In the genomic region with DNA sequence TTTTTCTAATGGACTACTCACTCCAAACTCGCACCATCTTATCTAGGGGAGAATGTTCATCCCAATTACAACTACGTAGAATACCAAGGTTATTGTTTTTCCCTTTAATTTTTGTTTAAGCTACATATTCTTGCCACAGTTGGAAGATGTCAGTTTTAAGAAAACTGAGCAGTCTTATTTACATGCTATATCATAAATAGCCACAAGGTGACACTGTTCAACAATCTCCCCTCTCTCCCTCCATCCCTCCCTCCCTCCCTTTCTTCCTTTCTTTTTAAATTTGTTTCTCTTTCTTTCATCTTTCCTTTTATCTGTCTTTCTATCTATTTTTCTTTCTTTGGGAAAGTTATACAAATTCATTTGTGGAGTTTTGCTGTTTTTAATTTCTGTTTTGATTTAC, we compare ENCODE assay signal across 13 mouse cellular contexts. TPM values are rescaled to one million over a fixed set of nuclear protein-coding genes. Genes with fewer than 3 reads are reported as not detected.
DNase-seq lines count a peak whose midpoint lies in the region; ATAC-seq and TF ChIP-seq lines count a peak whose summit lies in the region.
"Had no signal": no experiment of that assay in that cellular context is flagged by ENCODE, and none has a peak within 500 bp of the region (broad histone marks: within the 10 kb centered on the region; RNA-seq: fewer than 3 reads in every experiment).

No protein-coding gene starts in this region.

- no peak for ATAC-seq in hindbrain, embryonic 14.5 days (ENCODE audit: low FRiP score)
- ATAC-seq in erythroblast, adult 5-6 weeks (replicated peaks; ENCODE audit: low FRiP score, poor library complexity, severe bottlenecking), result 0 out of 2 replicates have a peak, but pooled peaks have one; percentile 66

- no peak overlapping the region for H3K4me3 ChIP-seq in hindbrain, embryonic 14.5 days (replicated peaks; ENCODE audit: low read length)
- H3K4me3 ChIP-seq in hindbrain, embryonic 10.5 days, result no peak overlapping the region
- no peak overlapping the region for H3K4me3 ChIP-seq in E14TG2a.4 (replicated peaks; ENCODE audit: low read length)
- H3K4me3 ChIP-seq: erythroblast, embryonic 14.5 days; midbrain, embryonic 10.5 days had no signal

- H3K36me3 ChIP-seq in hindbrain, embryonic 14.5 days (replicated peaks; ENCODE audit: control insufficient read depth, insufficient read depth), result no peaks in the 10 kb centered on the region
- no peaks in the 10 kb centered on the region for H3K36me3 ChIP-seq in hindbrain, embryonic 10.5 days
- H3K36me3 ChIP-seq in E14TG2a.4 (ENCODE audit: insufficient read depth, low read length), result no peaks in the 10 kb centered on the region
- H3K36me3 ChIP-seq: midbrain, embryonic 10.5 days had no signal

- no peak overlapping the region for H3K27ac ChIP-seq in hindbrain, embryonic 14.5 days
- H3K27ac ChIP-seq in hindbrain, embryonic 10.5 days, result no peak overlapping the region
- H3K27ac ChIP-seq: midbrain, embryonic 10.5 days had no signal

- peak; percentile 66 for DNase-seq in hindbrain, embryonic 14.5 days (ENCODE audit: low spot score)
- DNase-seq in hindbrain, embryonic 10.5 days (ENCODE audit: low spot score), result no peak
- DNase-seq in 3T3-L1 (ENCODE audit: low read depth, low spot score), result peak; percentile 55
- DNase-seq in adrenal gland, postnatal 25 days, result no peak
- DNase-seq in spleen, adult 18-20 months, result no peak
- DNase-seq in gastrocnemius, adult 18-20 months (ENCODE audit: low spot score), result no peak
- DNase-seq: heart, adult 18-20 months; kidney, adult 8-10 months; left cerebral cortex, postnatal 4 days had no signal

- no peak overlapping the region for H3K9ac ChIP-seq in hindbrain, embryonic 14.5 days

- no peaks in the 10 kb centered on the region for H3K9me3 ChIP-seq in hindbrain, embryonic 14.5 days (ENCODE audit: control insufficient read depth, low read length)
- H3K9me3 ChIP-seq in hindbrain, embryonic 10.5 days, result no peaks in the 10 kb centered on the region
- H3K9me3 ChIP-seq in E14TG2a.4 (ENCODE audit: low read length), result no peaks in the 10 kb centered on the region
- H3K9me3 ChIP-seq: midbrain, embryonic 10.5 days had no signal

- no peaks in the 10 kb centered on the region for H3K4me1 ChIP-seq in hindbrain, embryonic 14.5 days (replicated peaks; ENCODE audit: control insufficient read depth, insufficient read depth, low read length)
- no peaks in the 10 kb centered on the region for H3K4me1 ChIP-seq in hindbrain, embryonic 10.5 days (replicated peaks)
- peaks cover 12% of the 10 kb centered on the region; the same call in 1 of the 2 replicates for H3K4me1 ChIP-seq in E14TG2a.4 (replicated peaks; ENCODE audit: low read depth, low read length)
- H3K4me1 ChIP-seq: midbrain, embryonic 10.5 days had no signal

- H3K27me3 ChIP-seq in hindbrain, embryonic 14.5 days (ENCODE audit: control insufficient read depth, insufficient read depth, low read length), result peaks cover 3% of the 10 kb centered on the region
- H3K27me3 ChIP-seq in hindbrain, embryonic 10.5 days (ENCODE audit: insufficient read depth, poor library complexity, severe bottlenecking), result peaks cover 20% of the 10 kb centered on the region
- peaks cover 15% of the 10 kb centered on the region for H3K27me3 ChIP-seq in E14TG2a.4 (ENCODE audit: insufficient read depth, low read length)

- 28% methylated on average over 2 of the region's 2 CpGs for WGBS in hindbrain, embryonic 14.5 days
- WGBS in hindbrain, embryonic 10.5 days, result 18% methylated on average over 2 of the region's 2 CpGs

- peak; percentile 41 for TF ChIP-seq CTCF in E14TG2a.4 (conservative IDR thresholded peaks at IDR 0.05; ENCODE audit: low read length)

- no peak overlapping the region for H3K4me2 ChIP-seq in hindbrain, embryonic 14.5 days (replicated peaks)

RNA-seq across cellular contexts. Expression of a gene that starts 5.6 kb away (rescaled TPM):
- polyA plus RNA-seq in hindbrain, embryonic 14.5 days (2014; fragmentation: Nextera tagmentation; extraction: Ambion mirVana), result 2.6 and 2.7 TPM in 2 replicates
- 0.91 and 1.8 TPM in 2 replicates for polyA plus RNA-seq in hindbrain, embryonic 10.5 days (2016; fragmentation: Nextera tagmentation; extraction: Ambion mirVana)
- total RNA-seq in erythroblast, adult 5-6 weeks (2015; ENCODE audit: low replicate concordance), result not detected in 2 replicates
- total RNA-seq in erythroblast, adult 5-6 weeks (2017; ENCODE audit: low replicate concordance), result under 0.01 TPM in 1 of 2 replicates, not detected in the other
- total RNA-seq in adrenal gland, postnatal 25 days (2021), result not detected in 2 replicates
- total RNA-seq in gastrocnemius, adult 18-20 months (2021), result not detected
- polyA plus RNA-seq: erythroblast, embryonic 14.5 days had no signal

RNA-seq across cellular contexts. Expression of a gene that starts 25.7 kb away (rescaled TPM):
- polyA plus RNA-seq in hindbrain, embryonic 14.5 days (2014; fragmentation: Nextera tagmentation; extraction: Ambion mirVana), result not detected in 2 replicates
- not detected in 2 replicates for polyA plus RNA-seq in hindbrain, embryonic 10.5 days (2016; fragmentation: Nextera tagmentation; extraction: Ambion mirVana)
- total RNA-seq in erythroblast, adult 5-6 weeks (2015; ENCODE audit: low replicate concordance), result not detected in 2 replicates
- not detected in 2 replicates for total RNA-seq in erythroblast, adult 5-6 weeks (2017; ENCODE audit: low replicate concordance)
- not detected in 2 replicates for total RNA-seq in adrenal gland, postnatal 25 days (2021)
- total RNA-seq in gastrocnemius, adult 18-20 months (2021), result not detected
- total RNA-seq: heart, adult 18-20 months; left cerebral cortex, postnatal 4 days had no signal
- polyA plus RNA-seq: erythroblast, embryonic 14.5 days; midbrain, embryonic 10.5 days had no signal

RNA-seq across cellular contexts. Expression of a gene that starts 29.0 kb away (rescaled TPM):
- not detected in 2 replicates for polyA plus RNA-seq in hindbrain, embryonic 14.5 days (2014; fragmentation: Nextera tagmentation; extraction: Ambion mirVana)
- polyA plus RNA-seq in hindbrain, embryonic 10.5 days (2016; fragmentation: Nextera tagmentation; extraction: Ambion mirVana), result 0.15 TPM in 1 of 2 replicates, not detected in the other
- total RNA-seq in erythroblast, adult 5-6 weeks (2015; ENCODE audit: low replicate concordance), result not detected in 2 replicates
- not detected in 2 replicates for total RNA-seq in erythroblast, adult 5-6 weeks (2017; ENCODE audit: low replicate concordance)
- total RNA-seq in adrenal gland, postnatal 25 days (2021), result not detected in 2 replicates
- not detected for total RNA-seq in gastrocnemius, adult 18-20 months (2021)
- total RNA-seq: heart, adult 18-20 months had no signal
- polyA plus RNA-seq: erythroblast, embryonic 14.5 days; midbrain, embryonic 10.5 days had no signal

Comparison
In these comparisons a context has a peak if more than half of its experiments do, and no peak if none do; other contexts are left out.
1. DNase-seq: peak in hindbrain, embryonic 14.5 days (single experiment) and 3T3-L1 (single experiment); none in hindbrain, embryonic 10.5 days (single experiment), adrenal gland, postnatal 25 days (single experiment), spleen, adult 18-20 months (0 of 2) and gastrocnemius, adult 18-20 months (single experiment).